9 mouse cellular contexts compared by ENCODE assay signal in the genomic region with DNA sequence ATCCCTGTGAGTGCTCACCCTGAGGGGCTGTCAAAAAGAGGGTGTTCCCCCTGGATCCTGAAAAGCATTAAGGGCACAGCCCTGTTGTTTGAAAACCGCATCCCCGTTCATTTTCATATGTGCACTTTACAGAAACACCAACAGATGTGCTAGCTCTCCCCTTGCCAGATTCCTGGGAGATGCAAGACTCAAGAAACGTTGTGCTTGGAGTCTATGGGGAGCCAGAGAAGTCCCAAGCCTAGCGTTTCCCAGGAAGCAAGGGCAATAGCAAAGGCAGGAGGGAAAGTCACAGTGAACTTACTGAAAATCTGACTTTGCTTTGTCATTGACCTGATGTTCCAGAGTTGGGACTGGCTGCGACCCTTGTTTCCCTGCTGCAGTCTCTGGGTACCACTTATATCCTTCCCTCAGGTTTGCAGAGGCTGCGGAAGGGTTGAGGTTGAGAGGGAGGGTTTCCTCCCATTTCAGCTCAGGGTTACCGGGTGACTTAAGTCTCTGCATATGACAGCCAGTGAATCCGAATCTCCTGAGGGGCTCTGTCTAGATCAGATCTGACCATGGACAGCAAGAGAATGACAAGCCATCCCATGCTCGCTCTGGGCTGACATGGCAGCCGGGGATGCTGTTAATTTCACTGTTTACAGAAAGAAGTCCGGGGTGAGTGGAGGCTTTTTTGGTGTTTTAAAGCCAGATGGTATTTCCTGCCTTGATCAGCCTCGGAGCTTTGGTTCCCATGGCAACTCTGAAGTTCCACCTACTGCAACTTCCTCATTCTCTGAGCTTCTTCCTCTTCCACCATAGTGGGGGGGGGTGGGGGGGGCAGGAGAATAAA. TPM values are rescaled to one million over a fixed set of nuclear protein-coding genes. Genes with fewer than 3 reads are reported as not detected.
DNase-seq lines count a peak whose midpoint lies in the region; ATAC-seq lines count a peak whose summit lies in the region.
"Had no signal": no experiment of that assay in that cellular context is flagged by ENCODE, and none has a peak within 500 bp of the region (broad histone marks: within the 10 kb centered on the region; RNA-seq: fewer than 3 reads in every experiment).

No protein-coding gene starts in this region.

- H3K9me3 ChIP-seq in kidney, embryonic 15.5 days (replicated peaks), result no peaks in the 10 kb centered on the region
- H3K9me3 ChIP-seq in liver, embryonic 16.5 days (replicated peaks; ENCODE audit: control insufficient read depth, low read length), result no peaks in the 10 kb centered on the region

- H3K36me3 ChIP-seq in kidney, embryonic 15.5 days, result 0 out of 2 replicates have a peak, but pooled peaks cover 2% of the 10 kb centered on the region
- no peaks in the 10 kb centered on the region for H3K36me3 ChIP-seq in liver, embryonic 16.5 days (ENCODE audit: control insufficient read depth, insufficient read depth)

- 0 out of 2 replicates have a peak overlapping the region, but pooled peaks have one; percentile 13 for H3K27ac ChIP-seq in kidney, embryonic 15.5 days
- peak overlapping the region; percentile 21; the same call in 1 of the 2 replicates for H3K27ac ChIP-seq in liver, embryonic 16.5 days (ENCODE audit: low read length)

- peak overlapping the region; percentile 41 for H3K4me2 ChIP-seq in kidney, embryonic 15.5 days
- peak overlapping the region; percentile 37 for H3K4me2 ChIP-seq in liver, embryonic 16.5 days (ENCODE audit: low read depth, low read length)

- no peak for ATAC-seq in kidney, embryonic 15.5 days (replicated peaks; ENCODE audit: low FRiP score)
- no peak for ATAC-seq in liver, embryonic 16.5 days (ENCODE audit: low read depth)

- no peak overlapping the region for H3K9ac ChIP-seq in kidney, embryonic 15.5 days
- H3K9ac ChIP-seq in liver, embryonic 16.5 days (ENCODE audit: low read depth, low read length), result no peak overlapping the region

- peak; percentile 76 for DNase-seq in right cerebral cortex, adult 18-20 months
- DNase-seq in right cerebral cortex, postnatal 14 days, result no peak
- DNase-seq in forelimb bud, embryonic 11.5 days (ENCODE audit: low read depth, low spot score), result peak; percentile 24
- peak; percentile 38 for DNase-seq in spleen, adult 12 weeks (ENCODE audit: low spot score)
- DNase-seq in cerebellum, adult 8-10 months, result no peak
- no peak for DNase-seq in cerebellum, adult 9-11 months

- peaks cover 19% of the 10 kb centered on the region for H3K4me1 ChIP-seq in kidney, embryonic 15.5 days
- H3K4me1 ChIP-seq in liver, embryonic 16.5 days (ENCODE audit: control insufficient read depth, low read depth, low read length), result no peaks in the 10 kb centered on the region; the same call in 1 of the 2 replicates

- H3K27me3 ChIP-seq in kidney, embryonic 15.5 days, result peaks cover 4% of the 10 kb centered on the region; the same call in 1 of the 2 replicates
- H3K27me3 ChIP-seq in liver, embryonic 16.5 days (ENCODE audit: control insufficient read depth, insufficient read depth, low read depth, low read length), result no peaks in the 10 kb centered on the region

- WGBS in kidney, embryonic 15.5 days, result 40% methylated on average over 12 of the region's 12 CpGs
- 21% methylated on average over 12 of the region's 12 CpGs for WGBS in liver, embryonic 16.5 days (ENCODE audit: insufficient replicate concordance)

- H3K4me3 ChIP-seq in kidney, embryonic 15.5 days (replicated peaks), result no peak overlapping the region
- H3K4me3 ChIP-seq in liver, embryonic 16.5 days (ENCODE audit: low read depth, low read length), result 0 out of 2 replicates have a peak overlapping the region, but pooled peaks have one; percentile 11
- H3K4me3 ChIP-seq: myocyte had no signal

RNA-seq across cellular contexts. Expression of gene Gabbr2, which starts 18.9 kb away (rescaled TPM):
- 0.18 and 0.19 TPM in 2 replicates for polyA plus RNA-seq in kidney, embryonic 15.5 days (2015; fragmentation: Nextera tagmentation; extraction: Ambion mirVana)
- polyA plus RNA-seq in liver, embryonic 16.5 days (2015; fragmentation: Nextera tagmentation; extraction: Ambion mirVana), result 0.06 and 0.11 TPM in 2 replicates
- polyA plus RNA-seq: myocyte had no signal

RNA-seq across cellular contexts. Expression of gene Anks6, which starts 46.6 kb away (rescaled TPM):
- 5.5 and 6.5 TPM in 2 replicates for polyA plus RNA-seq in kidney, embryonic 15.5 days (2015; fragmentation: Nextera tagmentation; extraction: Ambion mirVana)
- 0.08 and 0.12 TPM in 2 replicates for polyA plus RNA-seq in liver, embryonic 16.5 days (2015; fragmentation: Nextera tagmentation; extraction: Ambion mirVana)

Comparison
In these comparisons a context has a peak if more than half of its experiments do, and no peak if none do; other contexts are left out.
1. DNase-seq: peak in right cerebral cortex, adult 18-20 months (single experiment), forelimb bud, embryonic 11.5 days (single experiment) and spleen, adult 12 weeks (single experiment); none in right cerebral cortex, postnatal 14 days (single experiment), cerebellum, adult 8-10 months (single experiment) and cerebellum, adult 9-11 months (single experiment).